Mouse (Mus musculus): ENCODE results near the gene Hhat.

- TF ChIP-seq EP300 (IDR thresholded peaks at IDR 0.05; ENCODE audit: low read length) (no peak), ZMIZ1 (IDR thresholded peaks at IDR 0.05; ENCODE audit: low read depth, low read length) (no peak), CHD1 (IDR thresholded peaks at IDR 0.05; ENCODE audit: low read depth, low read length) (no peak), TCF12 (IDR thresholded peaks at IDR 0.05; ENCODE audit: low read depth, low read length) (no peak), CTCF (conservative IDR thresholded peaks at IDR 0.05 in 1 of 2, IDR thresholded peaks at IDR 0.05 in 1 of 2; ENCODE audit: low read depth in 2 of 2, low read length in 2 of 2) (no peak), POLR2A (IDR thresholded peaks at IDR 0.05; ENCODE audit: low read depth, low read length) (no peak), MEF2A (IDR thresholded peaks at IDR 0.05; ENCODE audit: borderline replicate concordance, low read depth, low read length) (no peak), RAD21 (IDR thresholded peaks at IDR 0.05; ENCODE audit: low read depth, low read length) (no peak), RCOR1 (conservative IDR thresholded peaks at IDR 0.05; ENCODE audit: low read depth, low read length) (no peak), MAX (IDR thresholded peaks at IDR 0.05; ENCODE audit: low read length) (no peak), NRF1 (IDR thresholded peaks at IDR 0.05; ENCODE audit: low read depth, low read length) (no peak), HCFC1 (IDR thresholded peaks at IDR 0.05; ENCODE audit: low read depth, low read length) (no peak), ZKSCAN1 (IDR thresholded peaks at IDR 0.05; ENCODE audit: borderline replicate concordance, low read depth, low read length) (no peak)
Measured at GRCm38 (mm10) chr1:192485030-192485429, 286.0 kb downstream of the Hhat start.
